Mouse (Mus musculus): ENCODE measurements around the gene Ubqln4. TPM values are rescaled to one million over a fixed set of nuclear protein-coding genes. Genes with fewer than 3 reads are reported as not detected.

Ubqln4 gene
- polyA plus RNA-seq, 1 experiment, result 55.9 TPM

DNA sequence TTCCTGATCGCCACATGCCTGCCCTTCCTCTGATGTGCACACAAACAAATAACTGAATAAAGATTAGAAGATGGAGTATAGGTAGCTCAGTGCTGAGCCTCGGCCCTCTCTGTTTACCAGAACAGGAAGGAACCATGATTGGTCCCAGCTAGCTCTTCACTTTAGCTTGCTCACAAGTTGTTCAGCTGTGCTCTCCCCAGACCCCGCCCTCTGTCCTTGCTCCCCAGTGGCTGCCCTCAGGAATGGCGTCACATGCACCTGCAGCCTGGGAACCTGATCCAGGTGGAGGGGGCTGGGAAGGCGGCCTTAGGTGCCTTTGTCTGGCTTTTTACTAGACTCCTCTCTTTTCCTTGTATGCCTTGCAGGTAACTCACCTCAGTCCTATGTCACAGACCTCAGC is 61.6 kb downstream of the Ubqln4 start:
- Histone ChIP-seq H3ac (ENCODE audit: control insufficient read depth, insufficient read length, low read depth) (no peak overlapping the region), H3K79me3 (ENCODE audit: low read depth) (peaks cover 2% of the 10 kb centered on the region), H3K79me2 (ENCODE audit: control insufficient read depth, insufficient read depth) (peaks cover 21% of the 10 kb centered on the region), H3K36me3 (ENCODE audit: control insufficient read depth, insufficient read depth) (no peaks in the 10 kb centered on the region), H3K27me3 (ENCODE audit: control insufficient read depth, insufficient read depth, insufficient read length) (no peaks in the 10 kb centered on the region), H3K4me3 (ENCODE audit: insufficient read depth, poor library complexity, severe bottlenecking) (no peak overlapping the region)
- TF ChIP-seq MYOG (IDR thresholded peaks at IDR 0.05; ENCODE audit: control insufficient read depth, extremely low read depth, insufficient read length) (no peak), CEBPB (IDR thresholded peaks at IDR 0.05; ENCODE audit: low read depth) (no peak), MAX (IDR thresholded peaks at IDR 0.05) (no peak), CTCF (IDR thresholded peaks at IDR 0.05; ENCODE audit: control insufficient read depth, insufficient read depth, insufficient read length) (no peak), MYOD1 (IDR thresholded peaks at IDR 0.05; ENCODE audit: control insufficient read depth, insufficient read length, low read depth) (no peak), USF1 (IDR thresholded peaks at IDR 0.05; ENCODE audit: low read depth) (no peak), FOSL1 (IDR thresholded peaks at IDR 0.05; ENCODE audit: insufficient read depth, low read length, poor library complexity, severe bottlenecking) (no peak)

DNA sequence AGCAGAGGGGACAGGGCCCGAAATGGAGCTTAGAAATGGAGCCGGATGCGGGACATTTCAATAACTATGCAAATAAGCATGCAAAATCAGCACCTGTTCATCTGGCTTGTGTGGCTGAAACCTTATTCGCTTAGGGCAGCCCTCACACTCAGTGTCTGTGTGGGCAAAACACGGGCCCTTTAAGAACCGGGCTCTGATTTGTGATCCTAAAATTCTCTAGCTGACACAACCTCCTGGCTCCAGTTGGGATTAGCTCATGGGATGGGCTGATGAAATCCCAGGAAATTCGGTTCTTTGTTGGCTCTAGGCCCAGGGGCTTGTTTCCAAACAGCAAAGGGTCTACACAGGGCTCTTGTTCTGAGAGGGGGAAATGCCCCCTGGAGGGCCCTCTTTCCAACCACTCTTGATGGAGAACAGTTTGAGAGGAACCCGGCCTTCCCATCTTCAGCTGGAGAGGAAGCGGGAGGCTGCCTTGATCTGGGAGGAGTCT is 62.4 kb downstream of the Ubqln4 start:
- peak; percentile 76 for TF ChIP-seq CEBPB (IDR thresholded peaks at IDR 0.05; ENCODE audit: low read depth)
- TF ChIP-seq FOSL1 (IDR thresholded peaks at IDR 0.05; ENCODE audit: insufficient read depth, low read length, poor library complexity, severe bottlenecking), result no peak
- no peak for TF ChIP-seq USF1 (IDR thresholded peaks at IDR 0.05; ENCODE audit: low read depth)
- peak; percentile 63 for TF ChIP-seq MYOD1 (IDR thresholded peaks at IDR 0.05; ENCODE audit: control insufficient read depth, insufficient read length, low read depth)
- peak overlapping the region; percentile 30 for H3K4me3 ChIP-seq (ENCODE audit: insufficient read depth, poor library complexity, severe bottlenecking)
- no peak overlapping the region for H3ac ChIP-seq (ENCODE audit: control insufficient read depth, insufficient read length, low read depth)
- H3K36me3 ChIP-seq (ENCODE audit: control insufficient read depth, insufficient read depth), result no peaks in the 10 kb centered on the region
- H3K79me2 ChIP-seq (ENCODE audit: control insufficient read depth, insufficient read depth), result peaks cover 26% of the 10 kb centered on the region
- H3K27me3 ChIP-seq (ENCODE audit: control insufficient read depth, insufficient read depth, insufficient read length), result no peaks in the 10 kb centered on the region
- H3K79me3 ChIP-seq (ENCODE audit: low read depth), result peaks cover 6% of the 10 kb centered on the region

GRCm38 (mm10) chr3:88616951-88617500 is 63.5 kb downstream of the Ubqln4 start:
- Histone ChIP-seq H3K79me3 (ENCODE audit: low read depth) (peaks cover 9% of the 10 kb centered on the region), H3K4me3 (ENCODE audit: insufficient read depth, poor library complexity, severe bottlenecking) (peak overlapping the region; percentile 30), H3K79me2 (ENCODE audit: control insufficient read depth, insufficient read depth) (peaks cover 36% of the 10 kb centered on the region), H3K36me3 (ENCODE audit: control insufficient read depth, insufficient read depth) (no peaks in the 10 kb centered on the region), H3ac (ENCODE audit: control insufficient read depth, insufficient read length, low read depth) (peak overlapping the region; percentile 75), H3K27me3 (ENCODE audit: control insufficient read depth, insufficient read depth, insufficient read length) (no peaks in the 10 kb centered on the region)
- TF ChIP-seq CTCF (IDR thresholded peaks at IDR 0.05; ENCODE audit: control insufficient read depth, insufficient read depth, insufficient read length) (no peak), MAX (IDR thresholded peaks at IDR 0.05) (no peak), MYOG (IDR thresholded peaks at IDR 0.05; ENCODE audit: control insufficient read depth, extremely low read depth, insufficient read length) (no peak), MYOD1 (IDR thresholded peaks at IDR 0.05; ENCODE audit: control insufficient read depth, insufficient read length, low read depth) (no peak), USF1 (IDR thresholded peaks at IDR 0.05; ENCODE audit: low read depth) (no peak), FOSL1 (IDR thresholded peaks at IDR 0.05; ENCODE audit: insufficient read depth, low read length, poor library complexity, severe bottlenecking) (no peak)

- Histone ChIP-seq H3K79me3 (ENCODE audit: low read depth) (peaks cover 21% of the 10 kb centered on the region), H3K79me2 (ENCODE audit: control insufficient read depth, insufficient read depth) (peaks cover 49% of the 10 kb centered on the region), H3K36me3 (ENCODE audit: control insufficient read depth, insufficient read depth) (no peaks in the 10 kb centered on the region), H3K4me3 (ENCODE audit: insufficient read depth, poor library complexity, severe bottlenecking) (no peak overlapping the region), H3K27me3 (ENCODE audit: control insufficient read depth, insufficient read depth, insufficient read length) (no peaks in the 10 kb centered on the region), H3ac (ENCODE audit: control insufficient read depth, insufficient read length, low read depth) (no peak overlapping the region)
- TF ChIP-seq FOSL1 (IDR thresholded peaks at IDR 0.05; ENCODE audit: insufficient read depth, low read length, poor library complexity, severe bottlenecking) (no peak), MYOG (IDR thresholded peaks at IDR 0.05; ENCODE audit: control insufficient read depth, extremely low read depth, insufficient read length) (no peak), MYOD1 (IDR thresholded peaks at IDR 0.05; ENCODE audit: control insufficient read depth, insufficient read length, low read depth) (no peak), USF1 (IDR thresholded peaks at IDR 0.05; ENCODE audit: low read depth) (no peak), CTCF (IDR thresholded peaks at IDR 0.05; ENCODE audit: control insufficient read depth, insufficient read depth, insufficient read length) (no peak), MAX (IDR thresholded peaks at IDR 0.05) (no peak)
Measured at GRCm38 (mm10) chr3:88618074-88618871, 64.7 kb downstream of the Ubqln4 start.

Small RNAs within 50 kb of the gene (microRNA-seq; reads per million reads assigned to microRNA genes)
- not detected for gene Mir1905 (ENCODE audit: borderline microRNAs expressed)

Other genes with a start within 250 kb of the Ubqln4 start
- gene Glmp, start 228.7 kb upstream of the Ubqln4 start, polyA plus RNA-seq (2012; fragmentation: generic; extraction: Trizol), result 173 TPM
- 2.1 TPM for gene Tmem79, start 217.6 kb upstream of the Ubqln4 start, polyA plus RNA-seq (2012; fragmentation: generic; extraction: Trizol)
- gene Smg5, start 217.5 kb upstream of the Ubqln4 start, polyA plus RNA-seq (2012; fragmentation: generic; extraction: Trizol), result 84.5 TPM
- gene Paqr6, start 189.2 kb upstream of the Ubqln4 start, polyA plus RNA-seq (2012; fragmentation: generic; extraction: Trizol), result 0.02 TPM
- gene Bglap3, start 181.0 kb upstream of the Ubqln4 start, polyA plus RNA-seq (2012; fragmentation: generic; extraction: Trizol), result 0.51 TPM
- 4.6 TPM for gene Bglap2, start 175.1 kb upstream of the Ubqln4 start, polyA plus RNA-seq (2012; fragmentation: generic; extraction: Trizol)
- 1.6 TPM for gene Bglap, start 169.3 kb upstream of the Ubqln4 start, polyA plus RNA-seq (2012; fragmentation: generic; extraction: Trizol)
- 117 TPM for gene Pmf1, start 143.4 kb upstream of the Ubqln4 start, polyA plus RNA-seq (2012; fragmentation: generic; extraction: Trizol)
- 18.5 TPM for gene Slc25a44, start 128.6 kb upstream of the Ubqln4 start, polyA plus RNA-seq (2012; fragmentation: generic; extraction: Trizol)
- gene Sema4a, start 92.6 kb upstream of the Ubqln4 start, polyA plus RNA-seq (2012; fragmentation: generic; extraction: Trizol), result 0.69 TPM
- 1,441 TPM for gene Lmna, start 43.8 kb upstream of the Ubqln4 start, polyA plus RNA-seq (2012; fragmentation: generic; extraction: Trizol)
- 14.9 TPM for gene Mex3a, start 21.4 kb upstream of the Ubqln4 start, polyA plus RNA-seq (2012; fragmentation: generic; extraction: Trizol)
- gene Rab25, start 5.5 kb upstream of the Ubqln4 start, polyA plus RNA-seq (2012; fragmentation: generic; extraction: Trizol), result 0.07 TPM
- 136 TPM for gene Lamtor2, start 684 bp upstream of the Ubqln4 start, polyA plus RNA-seq (2012; fragmentation: generic; extraction: Trizol)
- 351 TPM for gene Ssr2, start 22.1 kb downstream of the Ubqln4 start, polyA plus RNA-seq (2012; fragmentation: generic; extraction: Trizol)
- 88.3 TPM for gene Arhgef2, start 52.2 kb downstream of the Ubqln4 start, polyA plus RNA-seq (2012; fragmentation: generic; extraction: Trizol)
- 0.05 TPM for gene Rxfp4, start 99.4 kb downstream of the Ubqln4 start, polyA plus RNA-seq (2012; fragmentation: generic; extraction: Trizol)
- gene Khdc4, start 132.0 kb downstream of the Ubqln4 start, polyA plus RNA-seq (2012; fragmentation: generic; extraction: Trizol), result 14.4 TPM
- 42.5 TPM for gene Rit1, start 163.1 kb downstream of the Ubqln4 start, polyA plus RNA-seq (2012; fragmentation: generic; extraction: Trizol)
- 6.1 TPM for gene Syt11, start 221.4 kb downstream of the Ubqln4 start, polyA plus RNA-seq (2012; fragmentation: generic; extraction: Trizol)

Measured in C2C12 (cell line).